Mouse (Mus musculus) macrophage (primary cell): ENCODE results near the gene Bace2. TPM values are rescaled to one million over a fixed set of nuclear protein-coding genes. Genes with fewer than 3 reads are reported as not detected.

Experiments used
- H3K27ac ChIP-seq: fragments of 350-480 bp; formaldehyde crosslinking; 2 replicates; pipeline ENCODE4 v1.9.0; 2021
- H3K36me3 ChIP-seq: fragments of 350-480 bp; formaldehyde crosslinking; 2 replicates; pipeline ENCODE4 v1.9.0; 2021; ENCODE audit errors: inconsistent target
- H3K4me3 ChIP-seq: fragments of 350-480 bp; formaldehyde crosslinking; 2 replicates; pipeline ENCODE4 v1.9.0; 2021; ENCODE audit errors: inconsistent target
- H3K79me2 ChIP-seq: fragments of 350-480 bp; formaldehyde crosslinking; 2 replicates; pipeline ENCODE4 v1.9.0; 2021; ENCODE audit errors: inconsistent target
- WGBS: methylation state at CpG from one replicate; pipeline ENCODE4 v1.1.7; 2026; ENCODE audit warnings: inconsistent platforms; ENCODE audit not compliant: missing documents; 5-methylcytosine and 5-hydroxymethylcytosine counted together
- polyA plus RNA-seq: library from polyadenylated mRNA; stranded (reverse); fragments of 250-400 nt; gene quantifications from 3 replicates; pipeline ENCODE4 v1.2.4, GENCODE M21; 2018; ENCODE audit warnings: inconsistent platforms

Gene Bace2
- polyA plus RNA-seq, 1 experiment from 2014 or later = not detected

DNA sequence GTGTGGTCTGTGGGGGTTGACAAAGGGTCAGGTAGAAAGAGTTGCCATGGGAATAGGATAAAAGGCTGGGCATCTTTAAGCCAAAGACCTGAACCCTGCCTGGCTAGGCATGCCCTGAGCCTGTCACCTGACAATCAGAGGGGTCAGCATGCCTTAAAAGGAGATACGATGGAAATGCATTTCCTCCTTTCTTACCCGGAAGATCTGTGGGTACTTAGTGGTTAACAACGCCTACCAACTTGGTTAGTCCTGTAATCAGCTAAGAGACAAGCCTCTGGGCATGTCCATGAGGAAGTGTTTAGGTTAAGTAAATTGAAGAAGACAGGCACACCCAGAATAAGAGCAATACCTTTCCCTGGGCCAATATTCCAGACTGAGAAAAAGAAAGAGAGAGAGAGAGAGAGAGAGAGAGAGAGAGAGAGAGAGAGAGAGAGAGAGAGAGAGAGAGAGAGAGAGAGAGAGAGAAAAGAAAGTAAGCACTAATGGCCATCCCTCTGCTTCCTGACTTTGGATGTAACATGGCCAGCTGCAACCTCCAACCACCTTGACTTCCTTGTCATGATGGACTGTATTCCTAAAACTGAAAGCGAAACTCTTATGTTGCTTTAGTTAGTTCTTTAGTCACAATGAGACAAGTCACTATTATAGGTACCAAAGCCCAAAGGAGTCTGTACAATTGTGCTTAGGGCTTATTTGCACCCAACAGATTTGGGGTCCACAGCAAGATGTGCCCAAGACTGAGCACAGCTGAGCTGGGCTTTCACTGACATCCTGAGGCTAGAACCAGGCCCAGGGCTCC lies 111.7 kb downstream of the Bace2 start:
- Histone ChIP-seq H3K36me3 (no peaks in the 10 kb centered on the region), H3K4me3 (no peak overlapping the region), H3K27ac (no peak overlapping the region), H3K79me2 (peaks cover 1% of the 10 kb centered on the region; the same call in 1 of the 2 replicates)
- WGBS = 44% methylated on average over 4 of the region's 4 CpGs

DNA sequence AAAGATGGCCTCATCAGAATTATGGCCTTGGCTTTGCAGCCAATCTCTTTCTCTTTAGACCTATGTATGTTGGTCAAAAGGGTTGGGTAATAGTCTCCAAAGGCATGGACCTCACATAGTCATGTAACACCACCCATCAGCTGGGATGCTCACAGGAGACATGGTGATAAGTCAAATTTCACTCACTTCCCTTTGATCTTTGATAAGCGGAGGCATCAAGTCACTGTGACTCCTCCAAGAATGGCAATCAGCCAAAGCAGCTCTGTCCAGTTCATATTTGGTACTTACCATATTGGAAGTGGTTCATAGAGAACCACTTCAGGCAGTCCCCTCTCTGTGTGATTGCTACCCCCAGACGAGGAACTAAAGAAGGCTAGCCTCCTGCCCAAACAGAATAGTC lies 118.1 kb downstream of the Bace2 start:
- H3K27ac ChIP-seq = no peak overlapping the region
- H3K4me3 ChIP-seq = no peak overlapping the region
- WGBS = 79% methylated on average over 2 of the region's 2 CpGs

DNA sequence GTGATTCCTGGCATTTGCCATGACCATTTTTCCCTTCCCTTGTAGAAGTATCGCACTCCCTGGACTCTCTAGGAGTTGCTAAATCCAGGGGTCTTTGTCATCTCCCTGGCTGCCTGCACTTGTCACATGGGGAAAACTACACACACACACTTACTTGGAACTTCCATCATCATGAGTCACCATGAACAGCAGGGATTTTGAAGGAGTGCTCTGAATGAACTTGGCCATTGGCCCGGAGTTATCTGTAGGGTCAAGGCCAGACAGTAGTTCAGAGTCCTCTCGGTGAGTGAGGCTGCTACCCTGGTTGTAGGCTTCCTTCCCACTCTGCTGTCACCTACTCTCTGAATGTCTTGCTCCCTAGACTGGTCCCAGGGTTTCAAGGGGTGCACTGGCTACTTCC lies 119.0 kb downstream of the Bace2 start:
- Histone ChIP-seq H3K36me3 (no peaks in the 10 kb centered on the region), H3K79me2 (no peaks in the 10 kb centered on the region), H3K27ac (no peak overlapping the region), H3K4me3 (no peak overlapping the region)
- WGBS = 86% methylated on average over 3 of the region's 3 CpGs

More for the DNA sequence above, 118.1 kb downstream of the Bace2 start:
- Histone ChIP-seq H3K36me3 (no peaks in the 10 kb centered on the region), H3K79me2 (no peaks in the 10 kb centered on the region)

DNA sequence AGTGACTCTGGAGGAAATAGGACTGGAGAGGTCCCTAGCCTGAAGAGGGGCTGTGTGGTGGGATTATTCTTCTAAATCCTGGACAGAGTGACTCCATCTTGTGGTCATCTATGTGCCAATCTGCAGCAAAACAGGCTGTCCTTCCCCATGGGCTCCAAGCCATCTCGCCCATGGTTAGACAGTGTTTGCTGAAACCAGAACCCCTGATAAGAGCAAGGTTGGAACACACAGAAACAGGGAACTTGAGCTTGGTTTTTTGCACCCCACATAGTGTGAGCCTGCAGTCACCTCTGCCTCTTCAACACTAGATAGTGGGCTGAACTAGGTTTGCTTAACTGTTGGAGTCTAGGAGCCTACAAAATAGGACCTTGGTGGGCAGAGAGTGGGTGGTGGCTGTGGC lies 120.0 kb downstream of the Bace2 start:
- WGBS = 71% methylated on average over 1 of the region's 1 CpGs
- H3K79me2 ChIP-seq = no peaks in the 10 kb centered on the region
- no peaks in the 10 kb centered on the region for H3K36me3 ChIP-seq
- H3K4me3 ChIP-seq = no peak overlapping the region
- H3K27ac ChIP-seq = no peak overlapping the region

DNA sequence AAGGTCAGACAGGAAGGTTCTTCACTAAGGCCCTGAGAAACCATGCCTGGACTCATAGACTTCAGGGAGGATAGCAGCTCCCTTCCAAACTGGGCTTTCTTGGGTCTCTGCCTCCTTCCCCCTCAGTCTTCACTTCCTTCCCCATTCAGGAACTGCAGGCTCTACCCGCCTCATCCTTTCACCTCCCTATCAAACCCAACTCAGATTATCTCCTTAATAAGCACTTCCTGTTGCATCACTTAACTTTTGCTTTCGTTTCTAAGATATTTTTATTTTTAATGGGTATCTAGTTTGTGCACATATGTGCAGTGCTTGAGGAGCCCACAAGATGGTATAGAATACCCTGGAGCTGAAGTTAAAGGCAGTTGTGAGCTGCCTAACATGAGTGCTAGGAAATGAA lies 122.1 kb downstream of the Bace2 start:
- Histone ChIP-seq H3K27ac (no peak overlapping the region), H3K79me2 (no peaks in the 10 kb centered on the region), H3K36me3 (no peaks in the 10 kb centered on the region), H3K4me3 (no peak overlapping the region)
- 10% methylated on average over 2 of the region's 2 CpGs for WGBS

DNA sequence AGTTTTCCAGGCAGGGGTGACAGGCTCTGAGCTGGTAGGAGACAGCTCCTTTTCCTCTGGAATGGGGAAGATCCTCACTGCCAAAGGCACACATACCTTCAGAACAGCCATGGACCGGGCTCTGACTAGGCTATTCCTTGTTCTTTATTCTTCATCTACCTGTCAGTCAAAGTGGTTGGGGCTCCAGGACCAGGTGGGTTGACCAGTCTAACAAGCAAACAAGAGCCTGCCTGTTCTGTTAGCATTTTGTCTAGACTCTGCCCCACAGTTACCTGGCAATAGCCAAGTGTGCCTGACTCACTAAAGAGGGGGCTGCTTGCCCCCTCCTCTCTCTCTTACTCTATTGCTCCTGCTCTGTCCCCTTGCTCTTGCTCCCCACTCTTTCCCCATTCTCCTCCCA lies 135.8 kb downstream of the Bace2 start:
- Histone ChIP-seq H3K36me3 (no peaks in the 10 kb centered on the region), H3K27ac (no peak overlapping the region), H3K79me2 (no peaks in the 10 kb centered on the region), H3K4me3 (no peak overlapping the region)
- WGBS = 92% methylated on average over 1 of the region's 1 CpGs

Other genes with a start within 250 kb of the Bace2 start
- gene Dscam, start 186.0 kb upstream of the Bace2 start, polyA plus RNA-seq = 0.01 TPM in 1 of 3 replicates, not detected in the others
- gene Mx1, start 106.2 kb downstream of the Bace2 start, polyA plus RNA-seq = 37.1 to 163 TPM (median 40.9 TPM) in 3 replicates
- gene Fam3b, start 158.1 kb downstream of the Bace2 start, polyA plus RNA-seq = not detected in 3 replicates